Mouse (Mus musculus): Measurements from ENCODE around the gene D930007J09Rik. TPM values are rescaled to one million over a fixed set of nuclear protein-coding genes. Genes with fewer than 3 reads are reported as not detected.

Gene D930007J09Rik
- polyA plus RNA-seq, 1 experiment from 2014 or later, result not detected

GRCm38 (mm10) chr13:32800859-32801258 lies 1.8 kb downstream of the D930007J09Rik start:
- Histone ChIP-seq H3K9ac (ENCODE audit: low read depth, low read length) (peak overlapping the region; percentile 64), H3K4me3 (ENCODE audit: low read length) (no peak overlapping the region; the same call in 1 of the 2 replicates)

DNA sequence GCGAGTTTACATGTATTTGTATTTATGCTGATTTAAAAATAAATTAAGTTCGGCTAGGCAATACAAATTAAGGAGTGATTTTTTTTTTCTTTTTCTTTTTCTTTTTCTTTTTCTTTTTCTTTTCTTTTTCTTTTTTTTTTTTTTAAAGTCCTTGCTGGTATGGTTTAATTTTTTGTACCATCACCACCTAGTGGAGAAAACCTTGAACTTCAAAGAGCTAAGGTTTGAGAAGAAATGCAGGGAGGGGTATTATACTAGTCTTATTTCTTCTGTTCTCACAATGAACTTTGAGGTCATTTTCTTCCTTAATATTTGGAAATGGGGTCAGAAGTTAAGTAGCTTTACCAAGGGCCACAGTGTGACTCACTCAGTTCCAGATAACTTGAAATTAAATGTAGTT lies 3.5 kb downstream of the D930007J09Rik start:
- H3K9me3 ChIP-seq (ENCODE audit: control insufficient read depth, low read length), result no peaks in the 10 kb centered on the region
- no peaks in the 10 kb centered on the region for H3K36me3 ChIP-seq (ENCODE audit: control insufficient read depth, insufficient read depth, low read length)
- no peak for ATAC-seq
- no peak overlapping the region for H3K4me3 ChIP-seq (ENCODE audit: low read length)
- H3K9ac ChIP-seq (ENCODE audit: low read depth, low read length), result no peak overlapping the region
- WGBS, result 80% methylated on average over 2 of the region's 2 CpGs
- no peak overlapping the region for H3K4me2 ChIP-seq (ENCODE audit: low read length)
- no peaks in the 10 kb centered on the region for H3K27me3 ChIP-seq (replicated peaks; ENCODE audit: control insufficient read depth, insufficient read depth, low read length)
- peaks cover 13% of the 10 kb centered on the region for H3K4me1 ChIP-seq (ENCODE audit: control insufficient read depth, insufficient read depth, low read depth, low read length)
- H3K27ac ChIP-seq (ENCODE audit: low read depth, low read length), result no peak overlapping the region

More at GRCm38 (mm10) chr13:32800859-32801258, 1.8 kb downstream of the D930007J09Rik start:
- no peak for ATAC-seq
- Histone ChIP-seq H3K4me1 (ENCODE audit: control insufficient read depth, insufficient read depth, low read depth, low read length) (peaks cover 20% of the 10 kb centered on the region), H3K36me3 (ENCODE audit: control insufficient read depth, insufficient read depth, low read length) (no peaks in the 10 kb centered on the region; the same call in 1 of the 2 replicates), H3K9me3 (ENCODE audit: control insufficient read depth, low read length) (no peaks in the 10 kb centered on the region), H3K27me3 (replicated peaks; ENCODE audit: control insufficient read depth, insufficient read depth, low read length) (no peaks in the 10 kb centered on the region), H3K4me2 (ENCODE audit: low read length) (peak overlapping the region; percentile 72), H3K27ac (ENCODE audit: low read depth, low read length) (no peak overlapping the region)

DNA sequence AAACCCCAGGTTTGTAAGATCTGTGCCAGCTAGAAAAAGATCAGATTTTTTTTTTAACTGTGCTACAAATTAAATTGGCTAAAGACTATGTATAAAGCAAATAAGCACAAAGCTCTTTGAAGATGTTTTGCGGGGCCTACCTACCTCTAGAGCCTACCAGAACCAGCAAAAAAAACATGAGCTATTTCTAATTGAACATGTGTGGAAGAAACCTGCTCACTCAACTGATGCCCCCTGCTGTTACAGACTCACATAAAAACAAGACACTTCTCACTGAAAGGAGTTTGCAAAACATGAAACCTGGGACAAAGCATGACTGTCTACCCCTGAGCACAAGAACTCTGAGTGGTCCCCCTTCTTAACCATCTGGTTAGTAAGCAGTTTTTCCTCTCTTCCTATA lies 5.6 kb downstream of the D930007J09Rik start:
- H3K9ac ChIP-seq (ENCODE audit: low read depth, low read length), result no peak overlapping the region

DNA sequence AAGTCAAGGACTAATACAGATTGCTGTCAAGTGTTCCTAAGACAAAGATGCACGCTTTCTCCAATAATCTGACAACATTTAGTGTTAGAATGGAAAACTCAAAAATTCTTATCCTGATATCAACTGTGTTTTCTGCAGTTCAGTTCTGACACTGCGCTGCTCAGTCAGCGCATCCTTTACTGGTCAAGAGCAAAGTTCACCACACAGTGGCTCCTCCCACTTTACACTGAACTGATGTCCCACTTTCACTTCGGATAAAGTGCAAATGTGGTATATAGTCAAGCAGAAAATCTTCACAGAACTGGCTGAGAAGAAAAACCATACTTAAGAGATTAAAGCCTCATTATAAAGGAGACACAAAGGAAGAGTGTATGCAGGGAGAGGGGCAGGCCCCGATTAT lies 7.5 kb downstream of the D930007J09Rik start:
- Histone ChIP-seq H3K9ac (ENCODE audit: low read depth, low read length) (no peak overlapping the region), H3K4me2 (ENCODE audit: low read length) (no peak overlapping the region), H3K4me3 (ENCODE audit: low read length) (no peak overlapping the region), H3K27me3 (replicated peaks; ENCODE audit: control insufficient read depth, insufficient read depth, low read length) (no peaks in the 10 kb centered on the region), H3K36me3 (ENCODE audit: control insufficient read depth, insufficient read depth, low read length) (no peaks in the 10 kb centered on the region), H3K9me3 (ENCODE audit: control insufficient read depth, low read length) (no peaks in the 10 kb centered on the region), H3K4me1 (ENCODE audit: control insufficient read depth, insufficient read depth, low read depth, low read length) (no peaks in the 10 kb centered on the region), H3K27ac (ENCODE audit: low read depth, low read length) (no peak overlapping the region)
- ATAC-seq, result no peak
- 90% methylated on average over 5 of the region's 5 CpGs for WGBS

More for the DNA sequence above, 5.6 kb downstream of the D930007J09Rik start:
- no peaks in the 10 kb centered on the region for H3K36me3 ChIP-seq (ENCODE audit: control insufficient read depth, insufficient read depth, low read length)
- H3K4me2 ChIP-seq (ENCODE audit: low read length), result no peak overlapping the region
- no peaks in the 10 kb centered on the region for H3K27me3 ChIP-seq (replicated peaks; ENCODE audit: control insufficient read depth, insufficient read depth, low read length)
- H3K4me1 ChIP-seq (ENCODE audit: control insufficient read depth, insufficient read depth, low read depth, low read length), result peaks cover 4% of the 10 kb centered on the region; the same call in 1 of the 2 replicates
- no peak overlapping the region for H3K4me3 ChIP-seq (ENCODE audit: low read length)
- 97% methylated on average over 1 of the region's 1 CpGs for WGBS
- H3K27ac ChIP-seq (ENCODE audit: low read depth, low read length), result no peak overlapping the region
- no peaks in the 10 kb centered on the region for H3K9me3 ChIP-seq (ENCODE audit: control insufficient read depth, low read length)
- ATAC-seq, result no peak

GRCm38 (mm10) chr13:32794619-32795018 lies 8.0 kb downstream of the D930007J09Rik start:
- H3K27me3 ChIP-seq (replicated peaks; ENCODE audit: control insufficient read depth, insufficient read depth, low read length), result no peaks in the 10 kb centered on the region
- no peaks in the 10 kb centered on the region for H3K9me3 ChIP-seq (ENCODE audit: control insufficient read depth, low read length)
- peak; percentile 80 for ATAC-seq
- no peak overlapping the region for H3K4me2 ChIP-seq (ENCODE audit: low read length)
- no peak overlapping the region for H3K4me3 ChIP-seq (ENCODE audit: low read length)
- no peak overlapping the region for H3K27ac ChIP-seq (ENCODE audit: low read depth, low read length)
- no peaks in the 10 kb centered on the region for H3K36me3 ChIP-seq (ENCODE audit: control insufficient read depth, insufficient read depth, low read length)
- WGBS, result 63% methylated on average over 2 of the region's 2 CpGs
- H3K9ac ChIP-seq (ENCODE audit: low read depth, low read length), result no peak overlapping the region
- H3K4me1 ChIP-seq (ENCODE audit: control insufficient read depth, insufficient read depth, low read depth, low read length), result no peaks in the 10 kb centered on the region

- no peak for ATAC-seq
- Histone ChIP-seq H3K4me3 (ENCODE audit: low read length) (no peak overlapping the region), H3K36me3 (ENCODE audit: control insufficient read depth, insufficient read depth, low read length) (no peaks in the 10 kb centered on the region), H3K4me1 (ENCODE audit: control insufficient read depth, insufficient read depth, low read depth, low read length) (no peaks in the 10 kb centered on the region), H3K4me2 (ENCODE audit: low read length) (no peak overlapping the region), H3K9me3 (ENCODE audit: control insufficient read depth, low read length) (no peaks in the 10 kb centered on the region), H3K27me3 (replicated peaks; ENCODE audit: control insufficient read depth, insufficient read depth, low read length) (no peaks in the 10 kb centered on the region), H3K27ac (ENCODE audit: low read depth, low read length) (no peak overlapping the region), H3K9ac (ENCODE audit: low read depth, low read length) (no peak overlapping the region)
- 80% methylated on average over 4 of the region's 4 CpGs for WGBS
Measured at GRCm38 (mm10) chr13:32789781-32790180, 12.9 kb downstream of the D930007J09Rik start.

- no peak overlapping the region for H3K4me2 ChIP-seq (ENCODE audit: low read length)
- no peaks in the 10 kb centered on the region for H3K9me3 ChIP-seq (ENCODE audit: control insufficient read depth, low read length)
- H3K9ac ChIP-seq (ENCODE audit: low read depth, low read length), result no peak overlapping the region
- no peak for ATAC-seq
- H3K27ac ChIP-seq (ENCODE audit: low read depth, low read length), result no peak overlapping the region
- no peak overlapping the region for H3K4me3 ChIP-seq (ENCODE audit: low read length)
- 80% methylated on average over 2 of the region's 2 CpGs for WGBS
- H3K27me3 ChIP-seq (replicated peaks; ENCODE audit: control insufficient read depth, insufficient read depth, low read length), result no peaks in the 10 kb centered on the region
- no peaks in the 10 kb centered on the region for H3K4me1 ChIP-seq (ENCODE audit: control insufficient read depth, insufficient read depth, low read depth, low read length)
- no peaks in the 10 kb centered on the region for H3K36me3 ChIP-seq (ENCODE audit: control insufficient read depth, insufficient read depth, low read length)
Measured at GRCm38 (mm10) chr13:32787584-32787983, 15.1 kb downstream of the D930007J09Rik start.

- 87% methylated on average over 8 of the region's 8 CpGs for WGBS
Measured at GRCm38 (mm10) chr13:32783816-32784215, 18.8 kb downstream of the D930007J09Rik start, which contains the start of gene Mylk4. Gene Mylk4 (minus strand): TSS chr13:32783954.

GRCm38 (mm10) chr13:32783055-32783454 lies 19.6 kb downstream of the D930007J09Rik start:
- Histone ChIP-seq H3K27me3 (replicated peaks; ENCODE audit: control insufficient read depth, insufficient read depth, low read length) (no peaks in the 10 kb centered on the region), H3K27ac (ENCODE audit: low read depth, low read length) (no peak overlapping the region), H3K9me3 (ENCODE audit: control insufficient read depth, low read length) (no peaks in the 10 kb centered on the region), H3K4me3 (ENCODE audit: low read length) (no peak overlapping the region), H3K4me1 (ENCODE audit: control insufficient read depth, insufficient read depth, low read depth, low read length) (no peaks in the 10 kb centered on the region), H3K4me2 (ENCODE audit: low read length) (no peak overlapping the region), H3K9ac (ENCODE audit: low read depth, low read length) (no peak overlapping the region), H3K36me3 (ENCODE audit: control insufficient read depth, insufficient read depth, low read length) (no peaks in the 10 kb centered on the region)
- ATAC-seq, result no peak
- 61% methylated on average over 5 of the region's 5 CpGs for WGBS

More at GRCm38 (mm10) chr13:32783816-32784215, 18.8 kb downstream of the D930007J09Rik start, which contains the start of gene Mylk4:
- Histone ChIP-seq H3K27ac (ENCODE audit: low read depth, low read length) (no peak within 1 kb of the TSS), H3K4me1 (ENCODE audit: control insufficient read depth, insufficient read depth, low read depth, low read length) (no peaks in the 10 kb centered on the region), H3K27me3 (replicated peaks; ENCODE audit: control insufficient read depth, insufficient read depth, low read length) (no peaks in the 10 kb centered on the region), H3K4me3 (ENCODE audit: low read length) (no peak within 1 kb of the TSS), H3K9ac (ENCODE audit: low read depth, low read length) (no peak within 1 kb of the TSS; the same call in 1 of the 2 replicates), H3K36me3 (ENCODE audit: control insufficient read depth, insufficient read depth, low read length) (no peaks in the 10 kb centered on the region), H3K4me2 (ENCODE audit: low read length) (no peak within 1 kb of the TSS), H3K9me3 (ENCODE audit: control insufficient read depth, low read length) (no peaks in the 10 kb centered on the region)
- no peak for ATAC-seq

DNA sequence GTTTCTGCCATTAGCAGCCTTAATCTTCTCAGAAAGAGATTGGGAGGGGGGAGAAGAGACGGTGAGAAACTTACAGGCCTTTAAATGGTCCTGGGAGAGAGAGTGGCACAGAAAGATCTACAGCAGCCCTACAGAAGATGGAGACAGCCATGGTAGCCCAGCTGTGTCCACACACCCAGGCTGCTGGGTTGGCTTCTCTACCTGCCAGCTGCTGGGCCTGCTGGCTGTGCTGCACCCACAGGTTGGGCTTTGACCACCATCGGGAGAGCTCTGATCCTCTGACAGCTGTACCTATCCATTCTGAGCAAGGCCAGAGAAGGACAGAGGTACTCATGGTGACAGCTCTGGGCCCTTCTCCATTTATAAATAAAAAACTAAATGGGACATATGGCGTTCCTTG lies 23.8 kb downstream of the D930007J09Rik start:
- no peaks in the 10 kb centered on the region for H3K36me3 ChIP-seq (ENCODE audit: control insufficient read depth, insufficient read depth, low read length)
- no peak overlapping the region for H3K4me2 ChIP-seq (ENCODE audit: low read length)
- no peaks in the 10 kb centered on the region for H3K4me1 ChIP-seq (ENCODE audit: control insufficient read depth, insufficient read depth, low read depth, low read length)
- ATAC-seq, result no peak
- WGBS, result 78% methylated on average over 3 of the region's 3 CpGs
- H3K27me3 ChIP-seq (replicated peaks; ENCODE audit: control insufficient read depth, insufficient read depth, low read length), result no peaks in the 10 kb centered on the region
- H3K27ac ChIP-seq (ENCODE audit: low read depth, low read length), result no peak overlapping the region
- no peak overlapping the region for H3K4me3 ChIP-seq (ENCODE audit: low read length)
- no peak overlapping the region for H3K9ac ChIP-seq (ENCODE audit: low read depth, low read length)
- H3K9me3 ChIP-seq (ENCODE audit: control insufficient read depth, low read length), result no peaks in the 10 kb centered on the region
